Mouse (Mus musculus): ENCODE data around the gene Fhl3. TPM values are rescaled to one million over a fixed set of nuclear protein-coding genes. Genes with fewer than 3 reads are reported as not detected.
A peak's percentile ranks its signal among the peaks of the same experiment; 100 is the strongest.
"Not testable (repeated sequence)": the region's sequence is repeated elsewhere in the genome, so short reads cannot be mapped to it uniquely, and the experiment has no call there.

Gene Fhl3
- polyA plus RNA-seq, 1 experiment, result 135 TPM

DNA sequence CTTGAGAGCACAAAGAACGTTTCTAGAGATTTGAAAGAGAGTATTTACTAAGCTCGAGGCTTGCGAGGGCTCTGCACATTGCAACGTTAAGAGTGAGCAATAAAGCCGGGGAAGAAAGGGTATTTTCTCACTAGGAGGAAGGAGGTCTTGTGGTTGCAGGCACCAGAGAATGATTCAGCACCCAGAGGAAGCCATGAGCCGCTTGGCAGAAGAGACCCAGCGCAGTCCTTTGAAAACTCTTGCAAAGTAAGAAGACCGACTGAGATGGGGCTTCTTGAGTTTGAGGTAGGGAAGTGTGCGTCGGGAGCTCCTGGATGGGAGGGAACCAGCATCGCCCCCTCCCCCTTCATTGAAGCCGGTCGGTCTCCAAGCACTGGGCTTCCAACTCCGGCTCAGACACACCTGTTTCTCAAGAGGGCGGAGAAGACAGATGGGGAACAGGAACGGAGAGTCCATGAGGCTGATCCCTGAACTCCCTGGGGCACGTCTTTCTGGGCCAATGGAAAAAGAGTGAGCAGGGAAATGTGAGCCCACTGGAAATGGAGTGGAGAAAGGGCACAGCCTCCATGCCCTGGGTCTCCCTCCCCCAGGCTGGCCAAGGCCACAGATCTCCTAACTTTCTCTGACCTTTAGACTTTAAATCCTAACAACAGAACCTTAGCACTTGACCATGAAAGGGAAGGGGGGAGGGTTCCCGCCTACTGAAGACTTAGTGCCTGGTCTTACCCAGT is 4.5 kb upstream of the Fhl3 start:
- TF ChIP-seq POLR2A (IDR thresholded peaks at IDR 0.05; ENCODE audit: low read depth, low read length) (no peak), CTCF (IDR thresholded peaks at IDR 0.05; ENCODE audit: borderline replicate concordance, insufficient read depth, low read length) (no peak)
- peak overlapping the region; percentile 20 for H3K4me3 ChIP-seq (ENCODE audit: insufficient read depth, low read length)
- H3K4me1 ChIP-seq (ENCODE audit: control insufficient read depth, insufficient read depth, low read length), result peaks cover 13% of the 10 kb centered on the region; the same call in 1 of the 2 replicates
- no peak overlapping the region; the same call in 1 of the 2 replicates for H3K27ac ChIP-seq (ENCODE audit: insufficient read depth, low read length)

DNA sequence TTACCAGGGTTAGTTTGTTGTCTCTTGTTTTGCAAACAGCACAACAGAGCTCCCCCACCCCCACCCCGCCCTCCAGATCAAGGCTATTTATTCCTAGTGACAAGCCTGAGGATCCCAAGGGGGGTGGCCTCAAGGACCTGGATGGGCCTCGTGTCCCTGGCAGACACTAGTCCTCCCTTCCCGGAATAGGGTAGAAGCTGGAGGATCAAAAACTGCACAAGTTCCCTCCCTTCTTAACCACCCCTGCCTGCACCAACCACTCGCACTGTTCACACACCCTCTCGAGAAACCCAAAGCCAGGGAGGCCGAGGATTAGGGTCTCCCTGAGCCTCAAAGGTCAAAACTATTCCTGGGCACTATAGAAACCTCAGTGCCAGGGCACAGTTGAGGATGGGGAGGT is 710 bp upstream of the Fhl3 start:
- Histone ChIP-seq H3K4me1 (ENCODE audit: control insufficient read depth, insufficient read depth, low read length) (0 out of 2 replicates have a peak, but pooled peaks cover 7% of the 10 kb centered on the region), H3K4me3 (ENCODE audit: insufficient read depth, low read length) (peak overlapping the region; percentile 37), H3K27ac (ENCODE audit: insufficient read depth, low read length) (peak overlapping the region; percentile 86)
- TF ChIP-seq POLR2A (IDR thresholded peaks at IDR 0.05; ENCODE audit: low read depth, low read length) (no peak), CTCF (IDR thresholded peaks at IDR 0.05; ENCODE audit: borderline replicate concordance, insufficient read depth, low read length) (no peak)

DNA sequence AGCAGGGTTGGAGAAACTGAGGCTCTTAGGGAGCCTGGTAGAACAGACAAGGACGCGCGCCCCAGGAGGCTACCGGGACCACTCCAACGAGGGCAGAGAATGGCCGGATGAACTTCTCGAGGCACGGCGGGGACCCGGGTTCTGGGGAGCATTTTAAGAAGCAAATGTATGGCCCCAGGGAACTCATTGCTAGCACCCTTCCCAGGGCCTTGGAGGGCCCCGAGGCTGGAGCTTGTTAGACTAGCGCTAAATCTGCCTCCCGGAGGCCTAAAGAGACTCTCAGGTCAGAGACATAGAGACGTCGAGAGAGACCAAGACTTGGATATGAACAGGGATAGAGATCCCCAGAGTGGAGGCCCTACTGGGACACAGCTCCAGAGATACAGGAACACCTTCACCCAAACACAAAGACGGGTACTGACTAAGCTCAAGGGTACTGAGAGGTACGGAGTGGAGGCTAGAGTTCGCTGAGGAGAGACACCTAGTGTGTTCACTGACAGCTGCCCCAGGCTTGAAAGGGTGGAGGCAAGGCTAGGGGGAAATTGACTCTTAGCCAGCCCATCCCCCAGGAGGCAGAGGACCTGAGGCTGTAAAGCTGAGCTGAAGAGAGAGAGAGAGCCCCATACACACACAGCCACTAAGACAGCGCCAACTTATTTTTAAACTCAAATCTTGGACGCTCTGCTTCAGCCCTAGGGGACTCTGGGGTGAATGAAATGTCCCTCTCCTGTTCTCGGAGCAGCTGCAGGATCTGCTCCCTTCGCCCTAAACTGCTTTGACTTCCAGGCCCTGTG is 748 bp downstream of the Fhl3 start:
- TF ChIP-seq CTCF (IDR thresholded peaks at IDR 0.05; ENCODE audit: borderline replicate concordance, insufficient read depth, low read length), result no peak
- TF ChIP-seq POLR2A (IDR thresholded peaks at IDR 0.05; ENCODE audit: low read depth, low read length), result peak; percentile 54
- Histone ChIP-seq H3K4me1 (ENCODE audit: control insufficient read depth, insufficient read depth, low read length) (peaks cover 14% of the 10 kb centered on the region), H3K4me3 (ENCODE audit: insufficient read depth, low read length) (peak overlapping the region; percentile 95), H3K27ac (ENCODE audit: insufficient read depth, low read length) (peak overlapping the region; percentile 82)

DNA sequence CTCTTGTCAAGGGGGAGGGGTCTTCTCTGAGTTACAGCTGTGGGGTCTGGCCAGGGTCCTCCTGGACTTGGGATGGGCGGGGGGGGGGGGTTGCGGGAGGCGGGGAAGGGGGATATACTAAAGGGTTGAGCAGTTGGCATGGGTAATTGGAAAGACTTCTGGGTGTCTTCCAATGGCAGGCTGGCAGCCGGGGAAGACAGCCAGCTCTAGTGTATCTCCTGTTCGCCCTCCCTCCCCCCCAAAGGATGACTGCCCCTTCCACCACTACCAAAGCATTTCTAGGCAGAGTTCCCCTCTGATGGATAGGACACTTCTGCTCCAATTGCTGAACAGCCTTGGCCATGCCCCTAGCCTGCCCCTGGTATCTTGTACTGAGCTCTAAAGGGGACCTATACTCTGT is 1.4 kb downstream of the Fhl3 start:
- Histone ChIP-seq H3K4me1 (ENCODE audit: control insufficient read depth, insufficient read depth, low read length) (peaks cover 14% of the 10 kb centered on the region), H3K4me3 (ENCODE audit: insufficient read depth, low read length) (peak overlapping the region; percentile 95), H3K27ac (ENCODE audit: insufficient read depth, low read length) (peak overlapping the region; percentile 82)
- TF ChIP-seq POLR2A (IDR thresholded peaks at IDR 0.05; ENCODE audit: low read depth, low read length) (no peak), CTCF (IDR thresholded peaks at IDR 0.05; ENCODE audit: borderline replicate concordance, insufficient read depth, low read length) (no peak)

DNA sequence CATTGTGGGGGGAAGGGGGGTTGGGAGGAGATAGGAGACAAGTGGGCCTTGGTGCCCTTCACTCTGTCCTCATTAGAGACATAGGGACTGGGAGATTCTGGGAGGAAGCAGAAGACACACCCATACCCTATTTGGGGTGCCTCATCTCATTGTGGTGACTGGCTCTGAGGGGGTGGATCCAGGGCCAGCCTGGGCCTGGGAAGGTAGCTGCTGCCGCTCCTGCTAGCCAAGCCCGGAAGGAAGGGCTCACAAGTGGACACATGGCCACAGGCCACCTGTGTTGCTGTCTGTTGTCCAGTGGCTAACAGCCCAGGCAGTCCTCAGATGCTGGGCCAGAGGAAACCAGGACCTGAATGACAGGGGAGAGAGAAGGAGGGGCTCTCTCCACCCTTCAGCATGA is 2.9 kb downstream of the Fhl3 start:
- TF ChIP-seq CTCF (IDR thresholded peaks at IDR 0.05; ENCODE audit: borderline replicate concordance, insufficient read depth, low read length) (no peak), POLR2A (IDR thresholded peaks at IDR 0.05; ENCODE audit: low read depth, low read length) (peak; percentile 68)
- Histone ChIP-seq H3K4me1 (ENCODE audit: control insufficient read depth, insufficient read depth, low read length) (peaks cover 14% of the 10 kb centered on the region), H3K27ac (ENCODE audit: insufficient read depth, low read length) (peak overlapping the region; percentile 94), H3K4me3 (ENCODE audit: insufficient read depth, low read length) (peak overlapping the region; percentile 54)

DNA sequence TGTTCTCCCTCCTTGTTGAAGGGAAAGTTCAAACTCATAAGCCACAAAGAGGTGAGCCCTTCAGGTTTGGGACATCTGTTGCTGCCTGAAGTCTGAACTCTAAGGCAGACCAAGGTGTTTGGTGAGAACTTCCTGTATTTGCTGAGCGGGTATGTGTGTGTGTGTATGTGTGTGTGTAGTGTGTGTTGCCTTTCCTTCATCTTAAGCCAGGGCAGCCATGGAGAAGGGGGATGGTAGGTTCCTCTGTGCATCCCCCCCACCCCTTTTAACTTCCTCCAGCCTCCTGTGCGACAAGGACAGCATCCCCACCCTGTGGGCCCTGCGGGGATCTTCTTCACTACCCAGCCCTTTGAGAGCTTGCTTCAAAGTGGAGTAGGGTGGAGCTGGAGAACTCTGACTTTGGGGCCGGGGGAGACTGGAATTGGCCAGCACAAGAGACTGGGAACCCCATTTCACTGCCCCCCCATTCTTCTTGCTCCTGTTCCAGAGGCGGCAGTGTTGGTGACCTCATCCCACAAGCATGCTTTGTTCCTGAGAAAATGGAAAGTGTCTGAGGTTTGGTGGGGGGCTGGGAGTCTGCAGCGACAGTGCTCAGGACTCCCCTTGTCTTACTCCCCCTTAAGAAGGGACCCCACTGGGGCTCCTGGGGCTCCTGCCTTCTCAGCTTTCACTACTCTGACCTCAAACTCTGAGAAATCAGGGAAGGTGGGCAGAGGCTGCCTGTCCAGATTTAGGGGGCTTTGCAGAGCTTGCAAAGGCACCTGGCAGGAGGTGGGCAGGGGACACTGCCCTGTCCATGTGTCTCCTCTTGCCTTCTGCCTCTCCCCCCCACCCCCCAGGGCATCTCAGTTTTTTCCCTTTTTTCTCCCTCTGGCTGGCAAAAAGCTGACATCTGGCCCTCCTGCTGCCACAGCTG is 3.6 kb downstream of the Fhl3 start:
- Histone ChIP-seq H3K4me3 (ENCODE audit: insufficient read depth, low read length) (peak overlapping the region; percentile 54), H3K4me1 (ENCODE audit: control insufficient read depth, insufficient read depth, low read length) (peaks cover 14% of the 10 kb centered on the region), H3K27ac (ENCODE audit: insufficient read depth, low read length) (peak overlapping the region; percentile 94)
- peak; percentile 46 for TF ChIP-seq POLR2A (IDR thresholded peaks at IDR 0.05; ENCODE audit: low read depth, low read length)
- no peak for TF ChIP-seq CTCF (IDR thresholded peaks at IDR 0.05; ENCODE audit: borderline replicate concordance, insufficient read depth, low read length)

DNA sequence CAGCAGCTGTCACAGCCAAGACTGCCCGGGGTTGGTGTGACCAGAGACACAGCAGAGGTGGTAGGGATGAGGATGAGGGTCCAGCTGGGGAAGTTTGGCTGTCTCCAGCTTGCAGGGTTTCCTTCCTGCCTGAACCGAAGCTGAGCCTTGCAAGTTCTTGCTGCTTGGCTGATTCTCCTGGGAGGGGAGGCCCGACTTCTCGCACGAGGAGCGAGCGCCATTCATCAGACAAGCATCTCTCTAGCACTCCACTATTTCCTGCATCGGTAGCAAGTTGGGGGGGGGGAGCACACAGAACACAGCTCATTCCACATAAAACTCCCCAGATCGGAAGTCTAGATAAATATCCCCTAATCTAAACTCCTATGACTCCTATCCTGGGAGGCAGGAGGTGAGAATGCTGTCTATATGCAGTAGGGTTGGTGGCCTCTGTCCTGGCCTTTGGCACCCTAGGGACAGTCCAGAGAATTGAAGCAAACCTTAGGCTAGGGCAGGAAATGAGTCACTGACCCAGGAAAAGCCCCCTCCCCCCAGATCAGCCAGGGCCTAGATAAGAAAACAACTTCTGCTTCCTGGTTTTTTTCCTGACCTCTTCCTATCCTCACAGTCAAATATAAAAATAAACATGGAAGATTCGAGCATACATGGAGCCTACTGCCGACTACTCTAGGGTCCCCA is 4.4 kb downstream of the Fhl3 start:
- Histone ChIP-seq H3K4me3 (ENCODE audit: insufficient read depth, low read length) (peak overlapping the region; percentile 54), H3K4me1 (ENCODE audit: control insufficient read depth, insufficient read depth, low read length) (peaks cover 15% of the 10 kb centered on the region), H3K27ac (ENCODE audit: insufficient read depth, low read length) (peak overlapping the region; percentile 94)
- no peak for TF ChIP-seq CTCF (IDR thresholded peaks at IDR 0.05; ENCODE audit: borderline replicate concordance, insufficient read depth, low read length)
- TF ChIP-seq POLR2A (IDR thresholded peaks at IDR 0.05; ENCODE audit: low read depth, low read length), result peak; percentile 46; the same call in 1 of the 2 replicates

DNA sequence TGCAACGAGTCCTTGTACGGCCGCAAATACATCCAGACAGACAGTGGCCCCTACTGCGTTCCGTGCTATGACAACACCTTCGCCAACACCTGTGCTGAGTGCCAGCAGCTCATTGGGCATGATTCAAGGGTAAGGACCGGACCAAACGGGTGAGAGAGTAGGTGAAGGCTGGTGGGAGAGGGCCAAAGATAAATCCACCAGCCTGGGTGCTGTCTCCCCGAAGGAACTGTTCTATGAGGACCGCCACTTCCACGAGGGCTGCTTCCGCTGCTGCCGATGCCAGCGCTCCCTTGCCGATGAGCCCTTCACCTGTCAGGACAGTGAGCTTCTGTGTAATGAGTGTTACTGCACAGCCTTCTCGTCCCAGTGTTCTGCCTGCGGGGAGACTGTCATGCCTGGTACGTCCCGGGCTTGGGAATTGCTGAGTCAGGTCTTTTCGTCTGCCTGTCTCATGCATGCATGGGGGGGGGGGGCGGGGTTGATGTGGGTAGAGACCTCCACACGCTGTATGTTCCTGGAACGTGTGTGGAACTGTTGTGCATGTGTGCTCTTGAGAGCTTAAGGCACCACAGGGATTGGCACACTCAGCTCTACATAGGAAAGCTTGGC is 5.3 kb downstream of the Fhl3 start:
- Histone ChIP-seq H3K27ac (ENCODE audit: insufficient read depth, low read length) (peak overlapping the region; percentile 94), H3K4me3 (ENCODE audit: insufficient read depth, low read length) (peak overlapping the region; percentile 54), H3K4me1 (ENCODE audit: control insufficient read depth, insufficient read depth, low read length) (peaks cover 14% of the 10 kb centered on the region)
- TF ChIP-seq CTCF (IDR thresholded peaks at IDR 0.05; ENCODE audit: borderline replicate concordance, insufficient read depth, low read length) (no peak), POLR2A (IDR thresholded peaks at IDR 0.05; ENCODE audit: low read depth, low read length) (0 out of 2 replicates have a peak, but pooled peaks have one; percentile 13)

DNA sequence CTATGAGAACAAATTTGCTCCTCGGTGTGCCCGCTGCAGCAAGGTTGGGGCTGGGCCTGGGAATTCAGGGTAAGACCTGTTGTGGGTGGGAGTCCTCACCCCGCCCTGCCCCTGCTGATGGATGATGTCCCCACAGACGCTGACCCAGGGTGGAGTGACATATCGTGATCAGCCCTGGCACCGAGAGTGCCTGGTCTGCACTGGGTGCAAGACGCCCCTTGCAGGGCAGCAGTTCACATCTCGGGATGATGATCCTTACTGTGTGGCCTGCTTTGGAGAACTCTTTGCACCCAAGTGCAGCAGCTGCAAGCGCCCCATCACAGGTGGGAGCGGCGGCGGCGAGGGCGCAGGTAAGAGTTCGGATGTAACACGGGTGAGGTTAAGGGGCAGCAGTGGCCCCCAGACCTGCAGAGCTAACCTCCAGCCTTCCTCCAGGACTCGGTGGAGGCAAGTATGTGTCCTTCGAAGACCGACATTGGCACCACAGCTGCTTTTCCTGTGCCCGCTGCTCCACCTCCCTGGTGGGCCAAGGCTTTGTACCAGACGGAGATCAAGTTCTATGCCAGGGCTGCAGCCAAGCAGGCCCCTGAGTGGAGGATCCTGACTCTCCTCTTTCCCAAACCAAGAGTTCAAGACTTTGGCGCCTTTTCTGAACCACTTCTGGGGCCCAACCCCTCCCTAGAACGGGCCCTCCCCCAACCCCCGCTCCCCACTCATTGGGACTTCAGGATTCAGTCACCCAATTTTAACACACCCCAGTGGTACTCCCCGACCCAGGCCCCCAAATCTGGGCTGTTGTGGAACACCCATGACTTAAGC is 7.1 kb downstream of the Fhl3 start:
- peaks cover 14% of the 10 kb centered on the region for H3K4me1 ChIP-seq (ENCODE audit: control insufficient read depth, insufficient read depth, low read length)
- peak overlapping the region; percentile 96; the same call in 1 of the 2 replicates for H3K27ac ChIP-seq (ENCODE audit: insufficient read depth, low read length)
- H3K4me3 ChIP-seq (ENCODE audit: insufficient read depth, low read length), result not testable (repeated sequence)

DNA sequence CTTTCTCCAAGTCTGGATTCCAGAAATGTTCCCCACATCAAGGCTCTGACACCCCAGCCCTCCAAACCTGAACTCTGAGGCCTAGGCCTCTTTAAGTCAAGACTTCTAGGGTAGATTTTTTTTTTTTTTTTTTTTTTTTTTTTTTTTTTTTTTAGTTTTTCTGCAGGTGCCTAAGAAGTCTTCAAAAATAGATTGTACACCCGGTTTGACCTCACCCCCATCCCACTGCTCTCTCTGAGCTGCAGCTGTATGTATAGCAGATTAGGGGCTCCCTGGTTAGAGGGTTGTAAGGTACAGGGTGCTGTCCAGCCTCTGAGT is 7.7 kb downstream of the Fhl3 start:
- Histone ChIP-seq H3K27ac (ENCODE audit: insufficient read depth, low read length) (peak overlapping the region; percentile 96), H3K4me1 (ENCODE audit: control insufficient read depth, insufficient read depth, low read length) (peaks cover 14% of the 10 kb centered on the region)
- H3K4me3 ChIP-seq (ENCODE audit: insufficient read depth, low read length), result not testable (repeated sequence)

Measured in embryonic fibroblast, embryonic 13.5 days (primary cell).